Mouse (Mus musculus): ENCODE measurements around the gene Mad1l1. TPM values are rescaled to one million over a fixed set of nuclear protein-coding genes. Genes with fewer than 3 reads are reported as not detected.

Mad1l1 gene
- polyA plus RNA-seq, 1 experiment, result 12.6 TPM

DNA sequence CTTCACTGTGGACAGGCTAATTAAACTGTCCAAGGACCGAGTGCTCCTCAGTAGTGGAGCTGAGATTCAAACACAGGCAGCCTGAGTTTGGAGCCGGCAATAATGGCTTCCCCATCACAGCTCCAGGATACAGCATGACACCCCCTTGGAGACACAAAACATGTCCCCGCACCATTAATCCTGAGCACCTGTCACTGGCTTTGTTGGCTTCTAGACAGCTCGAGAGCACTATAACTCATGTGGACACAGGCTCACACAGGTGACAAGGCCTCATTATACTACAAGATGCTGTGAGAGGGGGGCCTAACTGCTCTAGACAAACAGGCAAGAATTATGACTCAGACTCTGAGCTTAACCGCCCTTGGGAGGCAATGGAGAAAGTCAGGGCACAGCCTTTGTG, 66.1 kb downstream of the Mad1l1 start:
- TF ChIP-seq POLR2A (IDR thresholded peaks at IDR 0.05; ENCODE audit: low read depth, low read length), result no peak
- no peak for TF ChIP-seq CTCF (conservative IDR thresholded peaks at IDR 0.05; ENCODE audit: insufficient read depth, insufficient read length, low read depth, low read length)
- no peaks in the 10 kb centered on the region for H3K27me3 ChIP-seq (replicated peaks; ENCODE audit: control insufficient read depth, insufficient read depth, low read length)
- no peak overlapping the region for H3K4me3 ChIP-seq (ENCODE audit: insufficient read depth, low read depth, low read length)
- no peaks in the 10 kb centered on the region for H3K4me1 ChIP-seq (ENCODE audit: control insufficient read depth, insufficient read depth, low read length)
- no peak for DNase-seq
- no peaks in the 10 kb centered on the region for H3K36me3 ChIP-seq (ENCODE audit: control insufficient read depth, insufficient read depth, low read length)
- H3K27ac ChIP-seq (ENCODE audit: insufficient read depth, low read depth, low read length), result no peak overlapping the region
- 73% methylated on average over 5 of the region's 5 CpGs for WGBS

GRCm38 (mm10) chr5:140254656-140255055, 66.7 kb downstream of the Mad1l1 start:
- H3K27me3 ChIP-seq (replicated peaks; ENCODE audit: control insufficient read depth, insufficient read depth, low read length), result no peaks in the 10 kb centered on the region
- H3K36me3 ChIP-seq (ENCODE audit: control insufficient read depth, insufficient read depth, low read length), result no peaks in the 10 kb centered on the region
- no peak overlapping the region for H3K4me3 ChIP-seq (ENCODE audit: insufficient read depth, low read depth, low read length)
- H3K27ac ChIP-seq (ENCODE audit: insufficient read depth, low read depth, low read length), result no peak overlapping the region
- TF ChIP-seq CTCF (conservative IDR thresholded peaks at IDR 0.05; ENCODE audit: insufficient read depth, insufficient read length, low read depth, low read length), result no peak
- DNase-seq, result no peak
- 93% methylated on average over 1 of the region's 1 CpGs for WGBS
- H3K4me1 ChIP-seq (ENCODE audit: control insufficient read depth, insufficient read depth, low read length), result no peaks in the 10 kb centered on the region

DNA sequence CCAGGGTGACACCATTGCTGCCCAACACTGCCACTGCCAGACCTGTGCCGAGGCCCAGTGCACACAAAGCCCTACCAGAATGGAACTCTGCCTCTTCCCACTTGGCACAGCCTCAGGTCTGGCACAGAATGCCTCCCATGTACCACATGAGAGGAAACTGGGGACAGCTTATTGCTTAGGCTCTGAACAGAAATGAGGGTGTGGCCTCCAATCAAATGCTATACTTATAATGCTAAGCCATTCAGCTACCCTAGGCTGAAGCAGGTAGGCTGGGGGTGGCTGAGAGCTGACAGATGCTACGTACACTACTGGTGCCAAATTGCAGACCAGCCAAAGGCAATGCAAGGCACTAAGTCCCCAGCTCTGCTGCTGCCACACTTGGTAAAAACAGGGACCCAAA, 69.4 kb downstream of the Mad1l1 start:
- no peak overlapping the region for H3K4me3 ChIP-seq (ENCODE audit: insufficient read depth, low read depth, low read length)
- H3K4me1 ChIP-seq (ENCODE audit: control insufficient read depth, insufficient read depth, low read length), result no peaks in the 10 kb centered on the region
- WGBS, result 74% methylated on average over 2 of the region's 2 CpGs
- H3K27me3 ChIP-seq (replicated peaks; ENCODE audit: control insufficient read depth, insufficient read depth, low read length), result no peaks in the 10 kb centered on the region
- H3K36me3 ChIP-seq (ENCODE audit: control insufficient read depth, insufficient read depth, low read length), result no peaks in the 10 kb centered on the region
- no peak for TF ChIP-seq POLR2A (IDR thresholded peaks at IDR 0.05; ENCODE audit: low read depth, low read length)
- no peak for TF ChIP-seq CTCF (conservative IDR thresholded peaks at IDR 0.05; ENCODE audit: insufficient read depth, insufficient read length, low read depth, low read length)
- no peak overlapping the region for H3K27ac ChIP-seq (ENCODE audit: insufficient read depth, low read depth, low read length)
- no peak for DNase-seq

- 82% methylated on average over 3 of the region's 3 CpGs for WGBS
- H3K36me3 ChIP-seq (ENCODE audit: control insufficient read depth, insufficient read depth, low read length), result no peaks in the 10 kb centered on the region
- DNase-seq, result no peak
- TF ChIP-seq POLR2A (IDR thresholded peaks at IDR 0.05; ENCODE audit: low read depth, low read length) (no peak), CTCF (conservative IDR thresholded peaks at IDR 0.05; ENCODE audit: insufficient read depth, insufficient read length, low read depth, low read length) (peak; percentile 34; the same call in 1 of the 2 replicates)
- no peak overlapping the region for H3K4me3 ChIP-seq (ENCODE audit: insufficient read depth, low read depth, low read length)
- H3K4me1 ChIP-seq (ENCODE audit: control insufficient read depth, insufficient read depth, low read length), result no peaks in the 10 kb centered on the region
- H3K27me3 ChIP-seq (replicated peaks; ENCODE audit: control insufficient read depth, insufficient read depth, low read length), result no peaks in the 10 kb centered on the region
- H3K27ac ChIP-seq (ENCODE audit: insufficient read depth, low read depth, low read length), result no peak overlapping the region
Observed at GRCm38 (mm10) chr5:140250370-140250769, 71.0 kb downstream of the Mad1l1 start.

DNA sequence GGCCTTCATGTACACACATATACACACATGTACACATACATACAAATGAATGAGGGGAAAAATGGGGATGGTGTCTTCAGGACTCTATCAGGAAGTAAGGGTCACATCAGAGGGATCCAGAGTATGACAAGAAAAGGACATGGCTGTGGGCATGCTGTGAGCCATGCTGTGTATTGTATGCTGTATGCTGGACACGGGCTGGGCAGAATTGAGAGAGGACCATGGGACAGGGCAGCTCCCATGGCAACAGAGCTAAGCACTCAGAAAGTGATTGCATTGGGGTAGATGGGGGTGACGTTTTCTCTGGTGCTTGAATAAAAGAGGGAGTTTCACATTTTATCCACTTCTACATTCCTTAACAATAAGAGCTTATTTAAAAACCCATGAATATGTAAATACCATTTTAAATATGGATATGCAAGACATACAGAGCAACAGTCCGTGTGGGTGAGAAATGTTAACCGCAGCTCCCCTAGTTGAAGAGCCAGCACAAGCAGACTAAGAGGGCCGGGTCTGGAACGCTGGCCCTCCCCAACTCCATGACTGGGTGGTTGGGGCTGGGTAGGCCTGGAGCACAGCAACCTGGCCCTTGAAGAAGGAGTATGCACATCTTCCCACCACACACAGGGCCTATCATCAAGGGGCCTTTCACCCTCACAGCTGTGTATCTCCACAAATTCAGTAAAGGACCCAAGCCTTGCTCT, 71.8 kb downstream of the Mad1l1 start:
- Histone ChIP-seq H3K27ac (ENCODE audit: insufficient read depth, low read depth, low read length) (no peak overlapping the region), H3K27me3 (replicated peaks; ENCODE audit: control insufficient read depth, insufficient read depth, low read length) (no peaks in the 10 kb centered on the region), H3K4me1 (ENCODE audit: control insufficient read depth, insufficient read depth, low read length) (no peaks in the 10 kb centered on the region), H3K4me3 (ENCODE audit: insufficient read depth, low read depth, low read length) (no peak overlapping the region), H3K36me3 (ENCODE audit: control insufficient read depth, insufficient read depth, low read length) (no peaks in the 10 kb centered on the region)
- DNase-seq, result no peak
- no peak for TF ChIP-seq CTCF (conservative IDR thresholded peaks at IDR 0.05; ENCODE audit: insufficient read depth, insufficient read length, low read depth, low read length)
- TF ChIP-seq POLR2A (IDR thresholded peaks at IDR 0.05; ENCODE audit: low read depth, low read length), result no peak
- 96% methylated on average over 6 of the region's 6 CpGs for WGBS

GRCm38 (mm10) chr5:140248101-140248500, 73.3 kb downstream of the Mad1l1 start:
- no peaks in the 10 kb centered on the region for H3K4me1 ChIP-seq (ENCODE audit: control insufficient read depth, insufficient read depth, low read length)
- DNase-seq, result no peak
- 75% methylated on average over 2 of the region's 2 CpGs for WGBS
- no peak for TF ChIP-seq CTCF (conservative IDR thresholded peaks at IDR 0.05; ENCODE audit: insufficient read depth, insufficient read length, low read depth, low read length)
- TF ChIP-seq POLR2A (IDR thresholded peaks at IDR 0.05; ENCODE audit: low read depth, low read length), result no peak
- no peak overlapping the region for H3K4me3 ChIP-seq (ENCODE audit: insufficient read depth, low read depth, low read length)
- H3K27me3 ChIP-seq (replicated peaks; ENCODE audit: control insufficient read depth, insufficient read depth, low read length), result no peaks in the 10 kb centered on the region
- H3K27ac ChIP-seq (ENCODE audit: insufficient read depth, low read depth, low read length), result no peak overlapping the region
- no peaks in the 10 kb centered on the region for H3K36me3 ChIP-seq (ENCODE audit: control insufficient read depth, insufficient read depth, low read length)

DNA sequence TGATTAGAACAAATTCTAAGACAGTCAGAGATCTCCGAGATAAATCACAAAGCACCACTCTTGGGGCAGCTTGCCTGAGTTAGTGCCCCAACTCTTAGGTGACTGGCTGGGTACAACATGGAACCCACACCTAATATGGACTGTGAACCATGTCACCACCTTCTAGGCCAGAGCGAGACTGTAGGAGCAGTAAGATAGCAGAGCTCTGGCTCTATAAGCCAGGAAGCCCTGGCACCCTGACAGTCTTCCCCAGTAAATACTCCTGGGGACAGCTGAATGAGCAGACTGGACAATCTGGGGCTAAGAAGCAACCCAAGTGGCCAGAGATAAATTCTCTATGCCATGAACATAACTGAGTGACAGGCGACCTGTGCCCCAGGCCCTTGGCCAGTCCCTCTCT, 81.1 kb downstream of the Mad1l1 start:
- no peak overlapping the region for H3K4me3 ChIP-seq (ENCODE audit: insufficient read depth, low read depth, low read length)
- no peaks in the 10 kb centered on the region for H3K4me1 ChIP-seq (ENCODE audit: control insufficient read depth, insufficient read depth, low read length)
- TF ChIP-seq POLR2A (IDR thresholded peaks at IDR 0.05; ENCODE audit: low read depth, low read length) (no peak), CTCF (conservative IDR thresholded peaks at IDR 0.05; ENCODE audit: insufficient read depth, insufficient read length, low read depth, low read length) (no peak)
- no peaks in the 10 kb centered on the region for H3K27me3 ChIP-seq (replicated peaks; ENCODE audit: control insufficient read depth, insufficient read depth, low read length)
- DNase-seq, result no peak
- 89% methylated on average over 3 of the region's 3 CpGs for WGBS
- no peak overlapping the region for H3K27ac ChIP-seq (ENCODE audit: insufficient read depth, low read depth, low read length)
- H3K36me3 ChIP-seq (ENCODE audit: control insufficient read depth, insufficient read depth, low read length), result no peaks in the 10 kb centered on the region

All from kidney, adult 2 months (tissue).